Mouse (Mus musculus): Measurements from ENCODE around the gene St5.

St5 gene

GRCm38 (mm10) chr7:109576321-109577314, 126.8 kb downstream of the St5 start:
- DNase-seq (ENCODE audit: extremely low spot score, low read depth, low spot score), result no peak

- DNase-seq (ENCODE audit: extremely low spot score, low read depth, low spot score), result no peak
These were observed 129.2 kb downstream of the St5 start for GRCm38 (mm10) chr7:109574166-109574565.

GRCm38 (mm10) chr7:109568391-109568892, 135.0 kb downstream of the St5 start:
- no peak for DNase-seq (ENCODE audit: extremely low spot score, low read depth, low spot score)

- DNase-seq (ENCODE audit: extremely low spot score, low read depth, low spot score), result no peak
These were observed 136.3 kb downstream of the St5 start for GRCm38 (mm10) chr7:109566841-109567768.

GRCm38 (mm10) chr7:109566327-109566726, 137.1 kb downstream of the St5 start:
- DNase-seq (ENCODE audit: extremely low spot score, low read depth, low spot score), result no peak

GRCm38 (mm10) chr7:109563775-109564362, 139.5 kb downstream of the St5 start:
- DNase-seq (ENCODE audit: extremely low spot score, low read depth, low spot score), result no peak

GRCm38 (mm10) chr7:109562676-109563075, 140.7 kb downstream of the St5 start:
- no peak for DNase-seq (ENCODE audit: extremely low spot score, low read depth, low spot score)

- no peak for DNase-seq (ENCODE audit: extremely low spot score, low read depth, low spot score)
These were observed 141.2 kb downstream of the St5 start for GRCm38 (mm10) chr7:109562154-109562599.

GRCm38 (mm10) chr7:109561466-109562153, 141.8 kb downstream of the St5 start:
- DNase-seq (ENCODE audit: extremely low spot score, low read depth, low spot score), result no peak

- no peak for DNase-seq (ENCODE audit: extremely low spot score, low read depth, low spot score)
These were observed 143.9 kb downstream of the St5 start for GRCm38 (mm10) chr7:109559536-109559935.

- DNase-seq (ENCODE audit: extremely low spot score, low read depth, low spot score), result no peak
These were observed 156.7 kb downstream of the St5 start for GRCm38 (mm10) chr7:109546726-109547125.

GRCm38 (mm10) chr7:109546186-109546585, 157.2 kb downstream of the St5 start:
- no peak for DNase-seq (ENCODE audit: extremely low spot score, low read depth, low spot score)

GRCm38 (mm10) chr7:109545255-109545993, 158.0 kb downstream of the St5 start:
- no peak for DNase-seq (ENCODE audit: extremely low spot score, low read depth, low spot score)

- no peak for DNase-seq (ENCODE audit: extremely low spot score, low read depth, low spot score)
These were observed 158.6 kb downstream of the St5 start for GRCm38 (mm10) chr7:109544792-109545191.

- DNase-seq (ENCODE audit: extremely low spot score, low read depth, low spot score), result no peak
These were observed 161.1 kb downstream of the St5 start for GRCm38 (mm10) chr7:109542364-109542628.

GRCm38 (mm10) chr7:109541609-109542363, 161.6 kb downstream of the St5 start:
- no peak for DNase-seq (ENCODE audit: extremely low spot score, low read depth, low spot score)

GRCm38 (mm10) chr7:109540902-109541301, 162.5 kb downstream of the St5 start:
- no peak for DNase-seq (ENCODE audit: extremely low spot score, low read depth, low spot score)

- DNase-seq (ENCODE audit: extremely low spot score, low read depth, low spot score), result no peak
These were observed 166.9 kb downstream of the St5 start for GRCm38 (mm10) chr7:109536451-109536946.

GRCm38 (mm10) chr7:109534921-109535320, 168.5 kb downstream of the St5 start:
- no peak for DNase-seq (ENCODE audit: extremely low spot score, low read depth, low spot score)

All from hindlimb bud, embryonic 11.5 days (tissue).